Mouse (Mus musculus): ENCODE measurements around the gene Tll1.

DNA sequence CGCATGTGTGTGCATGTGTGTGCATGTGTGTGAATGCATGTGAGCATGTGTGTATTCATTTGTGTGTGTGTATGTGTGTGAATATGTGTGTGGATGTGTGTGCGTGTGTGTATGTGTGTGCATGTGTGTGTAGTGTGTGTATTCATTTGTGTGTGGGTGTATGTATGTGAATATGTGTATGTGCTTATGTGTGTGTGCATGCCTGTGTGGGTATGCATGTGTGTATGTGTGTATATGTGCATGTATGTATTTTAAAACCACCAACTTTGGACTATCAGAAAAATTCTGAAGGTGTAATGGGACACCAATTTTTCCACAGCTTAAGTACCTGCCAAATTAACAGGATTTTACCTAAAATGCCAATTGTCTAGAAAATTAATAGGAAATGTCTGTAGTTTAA lies 183.0 kb downstream of the Tll1 start:
- TF ChIP-seq CTCF (IDR thresholded peaks at IDR 0.05; ENCODE audit: control insufficient read depth, insufficient read depth, insufficient read length): no peak
- no peak for TF ChIP-seq MYOD1 (IDR thresholded peaks at IDR 0.05; ENCODE audit: control insufficient read depth, insufficient read length, low read depth)
- TF ChIP-seq USF1 (IDR thresholded peaks at IDR 0.05; ENCODE audit: low read depth): no peak
- no peak for TF ChIP-seq FOSL1 (IDR thresholded peaks at IDR 0.05; ENCODE audit: insufficient read depth, low read length, poor library complexity, severe bottlenecking)

Measured in C2C12 (cell line).